Mouse (Mus musculus) E14TG2a.4 (cell line): ENCODE measurements around the gene Shroom3.

Experiments used
- CTCF ChIP-seq: conservative IDR thresholded peaks from 2 replicates; pipeline ENCODE4 v1.5.1; 2014; ENCODE audit warnings: low read length
- NANOG ChIP-seq: IDR thresholded peaks from 2 replicates; pipeline ENCODE4 v1.6.1; 2014; ENCODE audit warnings: borderline replicate concordance, low read length, mixed read lengths
- POU5F1 ChIP-seq: IDR thresholded peaks from 2 replicates; pipeline ENCODE4 v1.6.1; 2014; ENCODE audit warnings: low read length, borderline replicate concordance

GRCm38 (mm10) chr5:92838351-92838784, 155.1 kb downstream of the Shroom3 start:
- TF ChIP-seq CTCF (no peak), POU5F1 (no peak), NANOG (no peak)
